Mouse (Mus musculus) frontal cortex, adult 2 months (tissue): ENCODE results near the gene Otulinl. TPM values are rescaled to one million over a fixed set of nuclear protein-coding genes. Genes with fewer than 3 reads are reported as not detected.

Source experiments
- DNase-seq, 2 experiments: peaks; one replicate each; pipeline ENCODE4 v3.0.0; 2022; ENCODE audit warnings: low spot score in 1 of 2; ENCODE audit errors: extremely low spot score in 1 of 2
- polyA plus RNA-seq: library from polyadenylated mRNA; depleted of rRNA; stranded (reverse); fragments of >200 nt; gene quantifications from 2 replicates; pipeline ENCODE4 v1.2.3, GENCODE M21; 2012

Gene Otulinl
- polyA plus RNA-seq, 1 experiment: 21.0 TPM

DNA sequence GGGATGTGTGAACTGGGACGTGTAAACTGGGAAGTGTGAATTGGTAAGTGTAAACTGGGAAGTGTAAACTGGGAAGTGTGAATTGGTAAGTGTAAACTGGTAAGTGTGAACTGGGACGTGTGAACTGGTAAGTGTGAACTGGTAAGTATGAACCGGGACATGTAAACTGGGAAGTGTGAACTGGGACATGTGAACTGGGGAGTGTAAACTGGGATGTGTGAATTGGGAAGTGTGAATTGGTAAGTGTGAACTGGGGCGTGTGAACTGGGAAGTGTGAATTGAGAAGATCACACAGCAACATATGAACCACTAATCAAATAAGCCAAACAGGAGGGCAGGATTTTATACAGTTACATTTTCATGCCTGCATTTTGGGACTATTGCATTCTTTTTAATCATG, 23.0 kb downstream of the Otulinl start:
- DNase-seq: no peak

- DNase-seq: no peak
Observed at GRCm38 (mm10) chr15:27657866-27658265, 23.5 kb downstream of the Otulinl start.

DNA sequence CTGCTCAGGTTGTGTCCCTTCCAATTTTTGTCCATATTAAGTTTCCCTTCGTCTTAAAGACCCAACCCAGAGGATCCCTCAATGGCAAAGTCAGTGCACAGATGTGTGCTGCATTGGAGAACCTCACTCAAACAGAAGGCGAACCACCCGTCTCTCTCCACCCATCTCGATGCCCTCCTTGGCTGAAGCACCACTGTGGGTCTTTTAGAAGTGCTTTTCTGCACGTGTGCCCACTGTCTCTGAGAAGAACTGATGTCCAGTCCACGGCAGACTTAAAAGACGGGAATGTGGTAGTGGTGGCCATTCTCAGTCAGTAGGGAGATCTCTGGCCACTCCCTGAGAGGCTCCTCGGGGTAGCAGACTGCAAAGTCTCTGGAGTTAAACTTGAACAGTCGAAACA, 24.8 kb downstream of the Otulinl start:
- no peak for DNase-seq

GRCm38 (mm10) chr15:27655015-27655414, 26.4 kb downstream of the Otulinl start:
- no peak for DNase-seq

GRCm38 (mm10) chr15:27647686-27648085, 33.7 kb downstream of the Otulinl start:
- peak in 1 of 2 experiments; percentile 46 for DNase-seq

DNA sequence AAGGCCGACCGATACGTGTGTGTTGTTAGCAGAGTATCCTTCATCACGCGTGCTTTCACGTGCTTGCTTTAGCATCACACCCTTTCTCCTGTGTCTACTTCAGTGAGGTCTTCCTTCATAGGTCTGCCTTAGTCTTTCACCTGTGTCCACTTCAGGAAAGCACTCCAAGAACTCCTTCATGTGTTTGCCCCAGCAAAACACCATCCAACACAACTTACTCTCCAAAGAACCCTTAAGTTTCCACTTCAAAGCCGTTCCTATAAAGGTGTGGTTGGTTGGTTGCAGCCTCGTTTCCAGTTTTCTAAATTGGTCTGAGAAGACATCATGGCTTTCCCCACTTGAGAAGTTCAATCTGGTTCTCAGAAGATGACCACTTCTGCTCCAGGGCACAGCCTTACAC, 34.7 kb downstream of the Otulinl start:
- no peak for DNase-seq

DNA sequence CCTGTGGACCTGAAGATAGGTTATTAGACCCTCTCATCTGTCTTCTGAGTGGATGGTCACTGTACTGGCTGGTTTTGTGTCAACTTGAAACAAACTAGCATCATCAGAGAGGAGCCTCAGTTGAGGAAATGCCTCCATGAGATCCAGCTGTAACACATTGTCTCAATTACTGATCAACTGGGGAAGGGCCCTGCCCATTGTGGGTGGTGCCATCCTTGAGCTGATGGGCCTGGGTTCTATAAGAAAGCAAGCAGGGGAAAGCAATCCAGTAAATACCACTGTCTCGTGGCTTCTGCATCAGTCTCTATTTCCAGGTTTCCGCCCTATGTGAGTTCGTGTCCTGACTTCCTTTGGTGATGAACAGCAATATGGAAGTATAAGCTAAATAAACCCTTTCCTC, 36.1 kb downstream of the Otulinl start:
- DNase-seq: no peak

DNA sequence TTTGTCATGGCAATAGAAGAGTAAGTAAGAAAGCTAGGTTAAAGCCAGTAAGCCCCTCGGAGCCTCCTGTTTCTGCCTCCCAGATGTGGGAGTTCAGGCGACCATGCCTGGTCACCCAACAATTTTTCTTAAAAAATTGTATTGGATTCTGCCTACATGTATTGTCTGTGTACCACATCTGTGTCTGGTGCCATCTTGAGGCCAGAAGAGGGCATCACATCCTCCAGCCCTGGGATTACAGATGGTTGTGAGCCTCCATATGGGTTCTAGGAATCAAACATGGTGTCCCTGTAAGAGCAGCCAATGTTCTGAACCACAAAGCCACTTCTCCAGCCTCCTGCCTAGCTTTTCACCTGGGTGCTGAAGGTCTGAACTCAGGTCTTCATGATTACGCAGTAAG, 38.5 kb downstream of the Otulinl start:
- DNase-seq: peak in 1 of 2 experiments; percentile 71

DNA sequence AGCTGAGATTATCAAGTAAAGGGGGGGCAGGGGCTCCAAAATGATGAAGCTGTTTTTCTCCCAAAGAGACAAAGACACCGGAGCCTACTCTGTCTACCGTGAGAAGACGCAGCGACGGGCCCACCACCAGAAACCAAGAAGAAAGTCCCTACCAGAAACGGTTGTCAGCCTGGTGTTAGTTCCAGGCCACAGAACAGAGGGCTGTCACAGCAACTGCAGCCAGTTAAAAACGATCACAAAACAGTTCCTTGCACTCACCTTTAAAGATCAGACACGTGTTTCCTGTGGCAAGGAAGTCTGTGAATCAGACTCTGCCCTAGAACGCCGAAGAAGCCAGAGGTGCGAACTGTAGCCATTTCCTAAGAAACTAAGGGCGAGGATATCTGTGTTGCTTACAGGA, 40.2 kb downstream of the Otulinl start:
- no peak for DNase-seq

DNA sequence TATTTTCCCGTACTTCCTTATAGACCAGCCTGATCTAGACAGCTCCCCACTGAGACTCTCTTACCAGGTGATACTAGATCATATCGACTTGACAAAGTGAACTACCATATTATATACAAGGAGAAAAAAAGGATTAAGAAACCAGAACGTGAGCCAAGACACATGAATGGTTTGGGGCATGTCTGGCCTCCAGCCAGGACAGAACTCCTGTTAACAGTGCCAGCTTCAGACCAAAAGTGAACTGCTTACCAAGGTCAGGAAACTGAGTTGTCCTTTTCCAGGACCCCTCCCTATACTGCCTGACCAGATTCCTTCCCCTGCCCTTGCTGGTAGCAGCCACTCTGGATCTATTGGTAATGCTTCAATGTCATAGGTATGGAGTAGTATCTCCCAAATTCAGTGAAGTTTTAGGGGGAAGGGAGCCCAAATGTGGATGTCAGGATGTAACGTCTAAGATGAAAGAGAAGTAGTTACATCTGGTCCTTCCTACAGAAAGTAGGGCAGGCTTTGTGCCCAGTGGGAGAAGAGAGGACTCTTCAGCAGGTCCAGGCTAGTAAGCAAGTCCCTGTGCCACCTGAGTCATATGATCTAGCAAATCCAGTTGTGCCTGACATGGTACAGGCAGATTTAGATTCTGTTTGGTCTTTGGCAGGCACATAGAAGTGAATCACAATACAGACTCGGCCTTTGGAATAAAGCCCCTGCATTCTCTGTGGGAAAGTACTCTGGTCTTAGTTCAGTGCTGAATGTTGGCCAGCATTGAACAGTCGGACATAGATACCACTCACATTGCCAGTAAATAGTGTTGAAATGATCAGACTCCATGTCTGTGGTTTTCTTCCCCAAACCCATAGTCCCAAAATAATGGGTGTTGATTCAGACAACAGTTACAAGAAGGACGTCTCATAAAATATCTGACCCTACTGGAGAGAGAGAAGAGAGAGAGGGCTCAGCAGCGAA, 47.2 kb downstream of the Otulinl start:
- no peak for DNase-seq

DNA sequence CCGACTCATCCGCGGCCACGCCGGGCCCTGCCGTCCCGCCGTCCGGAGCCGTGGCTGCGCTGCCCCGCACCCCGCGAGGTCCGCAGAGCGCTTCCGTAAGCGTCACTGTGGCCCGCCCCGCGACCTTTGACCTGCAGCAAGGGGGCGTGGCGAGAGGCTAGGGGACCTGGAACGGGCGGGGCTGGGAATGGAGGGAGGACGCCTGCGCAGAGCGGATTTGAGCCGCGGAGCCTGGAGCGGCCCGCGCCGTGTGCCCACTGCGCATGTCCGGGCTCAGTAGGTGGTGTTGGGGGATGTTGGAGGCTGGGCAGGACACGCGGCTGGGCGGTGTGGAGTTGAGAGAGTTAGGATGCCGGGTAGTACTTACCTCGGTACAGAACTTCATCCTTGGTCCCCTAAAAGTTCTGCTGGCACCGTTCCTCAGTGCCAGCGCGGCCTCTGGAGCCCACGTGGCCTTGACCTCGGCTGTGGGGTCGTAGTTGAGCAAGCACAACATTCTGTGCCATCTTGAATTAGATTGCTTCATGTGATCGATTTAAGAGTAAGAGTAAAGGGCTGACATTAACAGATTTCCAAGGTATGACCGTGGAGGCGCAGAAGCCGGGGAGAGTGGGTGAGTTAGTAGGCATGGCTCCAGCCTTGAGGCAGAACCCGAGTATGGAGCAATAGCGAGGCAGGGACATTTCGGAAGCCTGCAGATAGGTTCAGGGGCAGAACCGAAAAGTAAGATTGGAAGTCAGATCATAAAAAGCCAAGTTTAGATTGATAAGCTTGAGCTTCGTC, 50.6 kb downstream of the Otulinl start, which contains the start of gene Otulin:
Gene Otulin, minus strand, starts transcription at position 93 of the 783 bp plus-strand sequence.
- DNase-seq: peak; percentile 93 to 99

GRCm38 (mm10) chr15:27629800-27630600, 51.4 kb downstream of the Otulinl start:
- DNase-seq: peak in 1 of 2 experiments; percentile 28

DNA sequence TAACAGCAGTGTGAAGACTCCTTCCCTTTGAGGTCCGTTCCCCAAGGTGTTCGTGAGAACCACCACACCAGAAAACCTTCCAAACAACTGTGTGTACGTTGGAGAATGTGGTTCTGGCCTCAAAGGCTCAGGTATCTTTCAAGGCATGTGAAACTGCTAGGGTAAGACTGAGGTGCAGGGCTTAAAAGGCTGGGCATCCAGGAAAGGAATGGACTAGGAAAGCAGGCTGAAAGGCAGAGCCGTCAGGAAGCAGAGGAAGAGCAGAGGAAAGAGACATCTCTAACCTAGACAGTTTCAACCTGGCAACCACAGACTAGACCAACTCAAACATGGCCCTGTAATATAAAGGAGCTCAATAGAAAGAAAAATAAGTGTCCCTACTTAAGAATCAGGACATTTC, 52.3 kb downstream of the Otulinl start:
- DNase-seq: no peak

DNA sequence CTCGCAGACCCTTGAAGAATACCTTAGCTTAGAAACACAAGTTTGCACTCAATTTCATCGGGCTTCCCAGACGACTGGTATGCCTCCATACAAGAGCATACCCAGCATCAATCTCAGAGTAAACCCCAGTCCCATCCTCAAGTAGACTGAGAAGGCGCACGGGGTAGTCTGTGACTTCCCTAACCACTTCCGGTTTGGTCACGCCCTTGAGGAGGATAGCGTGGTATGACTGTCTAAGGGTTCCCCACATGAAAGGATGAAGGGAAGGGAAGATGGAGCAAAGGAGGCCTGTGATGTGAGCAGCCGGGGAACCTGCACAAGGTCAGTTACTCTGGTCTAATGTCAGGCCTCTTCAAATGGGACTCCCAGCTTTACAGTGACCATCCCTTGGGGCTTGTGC, 53.6 kb downstream of the Otulinl start:
- DNase-seq: no peak

GRCm38 (mm10) chr15:27626314-27626713, 55.1 kb downstream of the Otulinl start:
- no peak for DNase-seq

DNA sequence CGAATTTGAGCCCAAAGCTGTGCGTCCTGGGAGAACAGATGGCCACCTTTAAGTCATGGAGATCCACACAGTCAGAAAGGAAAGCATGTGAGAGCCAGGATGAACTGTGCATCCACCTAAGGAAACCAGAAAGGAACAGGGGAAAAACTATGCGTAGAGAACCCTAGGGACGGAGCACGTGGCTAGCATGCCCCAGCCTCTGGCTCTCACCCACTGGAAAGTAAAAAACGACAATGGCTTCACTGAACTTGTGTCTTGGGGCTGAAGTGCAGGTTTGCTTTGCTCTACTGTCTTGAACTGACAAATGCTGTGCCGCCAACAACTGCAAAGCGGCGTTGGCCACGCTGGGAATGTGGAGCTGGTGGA, 55.5 kb downstream of the Otulinl start:
- no peak for DNase-seq

DNA sequence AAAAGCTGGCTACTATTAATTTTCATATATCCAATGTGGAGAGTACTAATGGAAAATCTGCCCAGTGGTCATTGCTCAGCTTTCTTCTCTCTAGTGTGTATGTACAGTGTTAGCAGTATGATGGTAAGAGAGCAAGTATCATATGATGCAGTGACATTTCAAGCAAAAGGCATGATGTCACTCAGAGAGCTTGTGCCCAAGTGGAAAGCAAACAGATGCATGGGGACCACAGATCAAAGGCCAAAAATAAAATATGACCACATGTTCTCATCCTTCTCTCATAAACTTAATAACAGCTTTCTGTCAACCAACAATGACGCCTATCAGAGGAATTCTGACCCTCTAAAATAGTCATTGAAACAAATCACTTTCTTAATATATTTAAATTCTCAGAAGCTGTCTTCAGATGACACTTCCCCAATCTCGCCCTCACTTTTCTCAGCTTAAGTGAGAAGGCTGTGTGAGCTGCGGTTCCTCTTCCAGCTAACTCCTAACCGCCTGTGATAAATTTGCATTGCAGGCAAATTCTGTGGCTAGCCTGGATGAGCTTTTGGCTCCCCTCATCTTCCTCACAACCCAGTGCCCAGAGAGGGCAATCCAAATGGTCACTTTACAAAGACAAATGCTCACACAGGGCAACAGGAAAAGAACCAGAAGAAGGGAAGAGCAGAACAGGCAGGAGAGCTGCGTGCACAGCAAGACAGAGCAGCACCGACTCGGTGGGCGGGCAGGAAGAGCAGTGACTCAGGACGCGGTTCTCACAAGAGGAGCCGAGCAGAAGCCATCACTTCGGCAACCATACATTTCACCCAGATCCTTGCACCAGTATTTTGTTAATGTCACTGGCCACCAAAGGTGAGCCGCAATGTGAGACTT, 56.1 kb downstream of the Otulinl start:
- peak in 1 of 2 experiments; percentile 52 for DNase-seq

- no peak for DNase-seq
Observed at GRCm38 (mm10) chr15:27623286-27623685, 58.1 kb downstream of the Otulinl start.

GRCm38 (mm10) chr15:27620475-27621185, 60.7 kb downstream of the Otulinl start:
- DNase-seq: no peak
